Mouse (Mus musculus): ENCODE measurements around the gene Sval3. TPM values are rescaled to one million over a fixed set of nuclear protein-coding genes. Genes with fewer than 3 reads are reported as not detected.

The Sval3 gene
- total RNA-seq (2021) = not detected
- long read RNA-seq, experiment 1 = 0 reads
- long read RNA-seq, experiment 2 = 0 reads

GRCm38 (mm10) chr6:41967840-41968239, at the start of gene Sval3:
Sval3 (plus strand) TSS chr6:41968140.
- no peak for DNase-seq

- no peak for DNase-seq
These were observed 16.6 kb upstream of the Sval3 start, which contains the start of gene Sval1 for GRCm38 (mm10) chr6:41951330-41951729. Sval1 (plus strand) TSS chr6:41951630.

Other genes starting within 250 kb of the Sval3 start
- not detected for gene Olfr459, start 193.0 kb upstream of the Sval3 start, total RNA-seq (2021)
- gene Pip, start 120.6 kb upstream of the Sval3 start, total RNA-seq (2021) = not detected
- not detected for gene Sval2, start 115.2 kb upstream of the Sval3 start, total RNA-seq (2021)
- not detected for gene Sval1, start 16.5 kb upstream of the Sval3 start, total RNA-seq (2021)
- not detected for gene Sva, start 70.3 kb downstream of the Sval3 start, total RNA-seq (2021)
- gene Tas2r139, start 172.8 kb downstream of the Sval3 start, total RNA-seq (2021) = not detected
- not detected for gene Tas2r144, start 247.2 kb downstream of the Sval3 start, total RNA-seq (2021)